Comparison of ENCODE assay signal across 8 mouse cellular contexts in genomic region chr7:98178560-98179231, GRCm38 (mm10). TPM values are rescaled to one million over a fixed set of nuclear protein-coding genes. Genes with fewer than 3 reads are reported as not detected.
DNase-seq lines count a peak whose midpoint lies in the region; ATAC-seq and TF ChIP-seq lines count a peak whose summit lies in the region.

No protein-coding gene starts in this region.

- no peak for TF ChIP-seq POLR2A in spleen, adult 2 months (IDR thresholded peaks at IDR 0.05; ENCODE audit: low read depth, low read length)
- TF ChIP-seq POLR2A in olfactory bulb, adult 2 months (IDR thresholded peaks at IDR 0.05; ENCODE audit: insufficient read depth, low read depth, low read length): no peak

- H3K36me3 ChIP-seq in spleen, adult 2 months (ENCODE audit: control insufficient read depth, insufficient read depth, low read length): no peaks in the 10 kb centered on the region
- no peaks in the 10 kb centered on the region for H3K36me3 ChIP-seq in forebrain, postnatal 0 days (ENCODE audit: insufficient read depth)
- H3K36me3 ChIP-seq in limb, embryonic 12.5 days: no peaks in the 10 kb centered on the region

- H3K4me2 ChIP-seq in forebrain, postnatal 0 days (ENCODE audit: low read depth): peak overlapping the region; percentile 71
- peak overlapping the region; percentile 81 for H3K4me2 ChIP-seq in limb, embryonic 12.5 days

- H3K27me3 ChIP-seq in spleen, adult 2 months (ENCODE audit: control insufficient read depth, insufficient read depth, low read length): no peaks in the 10 kb centered on the region
- H3K27me3 ChIP-seq in forebrain, postnatal 0 days (ENCODE audit: insufficient read depth, low read length): no peaks in the 10 kb centered on the region
- peaks cover 11% of the 10 kb centered on the region for H3K27me3 ChIP-seq in limb, embryonic 12.5 days

- H3K9me3 ChIP-seq in forebrain, postnatal 0 days (ENCODE audit: low read length): no peaks in the 10 kb centered on the region
- no peaks in the 10 kb centered on the region for H3K9me3 ChIP-seq in limb, embryonic 12.5 days

- WGBS in spleen, adult 2 months: 90% methylated on average over 5 of the region's 5 CpGs
- 92% methylated on average over 5 of the region's 5 CpGs for WGBS in forebrain, postnatal 0 days
- WGBS in limb, embryonic 12.5 days: 83% methylated on average over 5 of the region's 5 CpGs
- WGBS in olfactory bulb, adult 2 months: 99% methylated on average over 5 of the region's 5 CpGs

- H3K27ac ChIP-seq in spleen, adult 2 months (ENCODE audit: insufficient read depth, low read length): peak overlapping the region; percentile 61
- 0 out of 2 replicates have a peak overlapping the region, but pooled peaks have one; percentile 29 for H3K27ac ChIP-seq in forebrain, postnatal 0 days (ENCODE audit: low read depth, low read length)
- no peak overlapping the region for H3K27ac ChIP-seq in limb, embryonic 12.5 days
- no peak overlapping the region for H3K27ac ChIP-seq in olfactory bulb, adult 2 months (ENCODE audit: insufficient read depth, low read depth, low read length)

- peak overlapping the region; percentile 75 for H3K4me3 ChIP-seq in spleen, adult 2 months (ENCODE audit: extremely low read depth, insufficient read depth, insufficient read length)
- peak overlapping the region; percentile 73 for H3K4me3 ChIP-seq in forebrain, postnatal 0 days (ENCODE audit: low read depth, low read length)
- peak overlapping the region; percentile 78 for H3K4me3 ChIP-seq in limb, embryonic 12.5 days (replicated peaks)
- peak overlapping the region; percentile 88 for H3K4me3 ChIP-seq in olfactory bulb, adult 2 months (ENCODE audit: insufficient read depth, low read depth, low read length)

- ATAC-seq in forebrain, postnatal 0 days: peak; percentile 4; the same call in 1 of the 2 replicates
- 0 out of 2 replicates have a peak, but pooled peaks have one; percentile 6 for ATAC-seq in limb, embryonic 12.5 days (ENCODE audit: insufficient number of reproducible peaks, insufficient read depth, low FRiP score, low TSS enrichment, low read depth)

- H3K9ac ChIP-seq in forebrain, postnatal 0 days: peak overlapping the region; percentile 80
- peak overlapping the region; percentile 50 for H3K9ac ChIP-seq in limb, embryonic 12.5 days (replicated peaks)

- H3K4me1 ChIP-seq in spleen, adult 2 months (ENCODE audit: control insufficient read depth, insufficient read depth, insufficient read length): peaks cover 9% of the 10 kb centered on the region
- peaks cover 12% of the 10 kb centered on the region; the same call in 1 of the 2 replicates for H3K4me1 ChIP-seq in forebrain, postnatal 0 days (ENCODE audit: insufficient read depth)
- peaks cover 14% of the 10 kb centered on the region for H3K4me1 ChIP-seq in limb, embryonic 12.5 days (replicated peaks)
- H3K4me1 ChIP-seq in olfactory bulb, adult 2 months (ENCODE audit: control insufficient read depth, insufficient read depth, low read length): peaks cover 20% of the 10 kb centered on the region

- DNase-seq in spleen, adult 2 months (ENCODE audit: low read depth in 1 of 2, low spot score in 2 of 2): no peak
- DNase-seq in spleen, postnatal 4 days (ENCODE audit: low spot score in 2 of 2): no peak
- no peak for DNase-seq in forebrain, postnatal 0 days
- DNase-seq in adrenal gland, postnatal 10 days: no peak
- DNase-seq in c-Kit-positive CD71-positive TER-119-positive erythroid progenitor cells, embryonic 14.5 days (ENCODE audit: low spot score): no peak
- no peak for DNase-seq in testis, postnatal 14 days (ENCODE audit: low spot score)

- no peak for TF ChIP-seq CTCF in spleen, adult 2 months (IDR thresholded peaks at IDR 0.05; ENCODE audit: extremely low read depth, insufficient read depth, insufficient read length, insufficient replicate concordance)
- TF ChIP-seq CTCF in forebrain, postnatal 0 days (IDR thresholded peaks at IDR 0.05; ENCODE audit: low read depth): no peak
- TF ChIP-seq CTCF in olfactory bulb, adult 2 months (IDR thresholded peaks at IDR 0.05; ENCODE audit: insufficient read depth, low read depth, low read length): no peak

RNA-seq across cellular contexts. Expression of gene Capn5, which starts 0.6 kb away (rescaled TPM):
- 10.0 and 12.0 TPM in 2 replicates for polyA plus RNA-seq in spleen, adult 2 months (2012; rRNA removed)
- 35.8 and 39.2 TPM in 2 replicates for total RNA-seq in forebrain, postnatal 0 days (2014; rRNA removed)
- polyA plus RNA-seq in forebrain, postnatal 0 days (2015; fragmentation: Nextera tagmentation; extraction: Ambion mirVana): 21.3 and 22.6 TPM in 2 replicates
- polyA plus RNA-seq in limb, embryonic 12.5 days (2016; fragmentation: Nextera tagmentation; extraction: Ambion mirVana): 4.0 and 4.4 TPM in 2 replicates
- not detected in 2 replicates for polyA plus RNA-seq in olfactory bulb, adult 2 months (2012; ENCODE audit: insufficient read depth, insufficient read length, low replicate concordance, missing spikeins)
- 10 to 100 TPM in 1 of 2 experiments, 1 to 10 TPM in 1; 8.2 to 13.4 TPM for total RNA-seq in adrenal gland, postnatal 10 days (2021)

RNA-seq across cellular contexts. Expression of gene B3gnt6, which starts 20.6 kb away (rescaled TPM):
- polyA plus RNA-seq in spleen, adult 2 months (2012; rRNA removed): 0.09 and 0.22 TPM in 2 replicates
- 0.08 and 0.19 TPM in 2 replicates for total RNA-seq in forebrain, postnatal 0 days (2014; rRNA removed)
- 0.26 and 0.63 TPM in 2 replicates for polyA plus RNA-seq in forebrain, postnatal 0 days (2015; fragmentation: Nextera tagmentation; extraction: Ambion mirVana)
- polyA plus RNA-seq in limb, embryonic 12.5 days (2016; fragmentation: Nextera tagmentation; extraction: Ambion mirVana): not detected in 2 replicates
- not detected in 2 replicates for polyA plus RNA-seq in olfactory bulb, adult 2 months (2012; ENCODE audit: insufficient read depth, insufficient read length, low replicate concordance, missing spikeins)
- total RNA-seq in adrenal gland, postnatal 10 days (2021): 1 to 10 TPM; 2.3 to 3.3 TPM

RNA-seq across cellular contexts. Expression of gene Omp, which starts 33.4 kb away (rescaled TPM):
- polyA plus RNA-seq in spleen, adult 2 months (2012; rRNA removed): 0.59 and 0.60 TPM in 2 replicates
- total RNA-seq in forebrain, postnatal 0 days (2014; rRNA removed): 0.29 and 0.54 TPM in 2 replicates
- 0.31 and 0.38 TPM in 2 replicates for polyA plus RNA-seq in forebrain, postnatal 0 days (2015; fragmentation: Nextera tagmentation; extraction: Ambion mirVana)
- polyA plus RNA-seq in limb, embryonic 12.5 days (2016; fragmentation: Nextera tagmentation; extraction: Ambion mirVana): 0.19 TPM in 1 of 2 replicates, not detected in the other
- polyA plus RNA-seq in olfactory bulb, adult 2 months (2012; ENCODE audit: insufficient read depth, insufficient read length, low replicate concordance, missing spikeins): not detected in 2 replicates
- total RNA-seq in adrenal gland, postnatal 10 days (2021): 1 to 10 TPM in 1 of 2 experiments, under 1 TPM in 1; 0.66 to 1.2 TPM

RNA-seq across cellular contexts. Expression of gene Myo7a, which starts 59.4 kb away (rescaled TPM):
- polyA plus RNA-seq in spleen, adult 2 months (2012; rRNA removed): 24.3 and 28.1 TPM in 2 replicates
- 37.4 and 47.3 TPM in 2 replicates for total RNA-seq in forebrain, postnatal 0 days (2014; rRNA removed)
- polyA plus RNA-seq in forebrain, postnatal 0 days (2015; fragmentation: Nextera tagmentation; extraction: Ambion mirVana): 5.7 and 11.1 TPM in 2 replicates
- 13.4 and 17.4 TPM in 2 replicates for polyA plus RNA-seq in limb, embryonic 12.5 days (2016; fragmentation: Nextera tagmentation; extraction: Ambion mirVana)
- not detected in 2 replicates for polyA plus RNA-seq in olfactory bulb, adult 2 months (2012; ENCODE audit: insufficient read depth, insufficient read length, low replicate concordance, missing spikeins)
- total RNA-seq in adrenal gland, postnatal 10 days (2021): 10 to 100 TPM; 48.9 to 87.1 TPM

Comparison
In these comparisons a context has a peak if more than half of its experiments do, and no peak if none do; other contexts are left out.
1. H3K27ac ChIP-seq: peak in spleen, adult 2 months (single experiment) and forebrain, postnatal 0 days (single experiment); none in limb, embryonic 12.5 days (single experiment) and olfactory bulb, adult 2 months (single experiment).
2. Peak in every context shown above with its lines, with median percentiles within 50 percentile points of each other: H3K4me3 ChIP-seq.